Mouse (Mus musculus): ENCODE data around the gene Zbp1. TPM values are rescaled to one million over a fixed set of nuclear protein-coding genes. Genes with fewer than 3 reads are reported as not detected.

Gene Zbp1
- polyA plus RNA-seq, 1 experiment from 2014 or later: 0.41 TPM

DNA sequence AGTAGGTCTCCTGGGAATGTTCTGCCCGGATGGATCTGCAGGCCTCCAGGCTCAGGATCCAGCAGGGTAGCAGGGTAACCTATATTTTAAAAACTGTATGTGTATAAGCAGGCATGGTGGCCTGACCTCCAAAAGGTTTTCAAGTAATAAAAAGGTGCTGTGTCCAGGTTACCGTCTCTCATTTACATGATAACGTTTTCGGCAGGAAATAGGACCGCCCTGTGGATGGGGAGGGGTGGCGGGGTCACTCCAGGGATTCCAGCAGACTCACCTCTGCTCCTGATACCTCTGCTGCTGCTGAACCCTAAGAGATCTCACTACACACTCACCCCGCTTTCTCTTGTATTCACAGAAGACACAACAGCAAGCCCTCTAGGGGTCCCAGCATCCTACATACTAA lies 7.2 kb upstream of the Zbp1 start:
- DNase-seq: no peak
- no peaks in the 10 kb centered on the region; the same call in 1 of the 2 replicates for H3K4me1 ChIP-seq (ENCODE audit: insufficient read depth)
- H3K36me3 ChIP-seq (ENCODE audit: insufficient read depth): peaks cover 39% of the 10 kb centered on the region
- no peak overlapping the region for H3K4me3 ChIP-seq (ENCODE audit: low read depth, low read length)
- 80% methylated on average over 7 of the region's 7 CpGs for WGBS
- H3K27ac ChIP-seq (ENCODE audit: low read depth): no peak overlapping the region
- H3K9ac ChIP-seq: no peak overlapping the region
- no peak overlapping the region for H3K4me2 ChIP-seq
- no peaks in the 10 kb centered on the region for H3K9me3 ChIP-seq (ENCODE audit: low read depth, low read length)
- TF ChIP-seq CTCF (IDR thresholded peaks at IDR 0.05; ENCODE audit: low read depth): no peak
- ATAC-seq (ENCODE audit: insufficient read depth): no peak
- H3K27me3 ChIP-seq (ENCODE audit: insufficient read depth, low read length): no peaks in the 10 kb centered on the region

DNA sequence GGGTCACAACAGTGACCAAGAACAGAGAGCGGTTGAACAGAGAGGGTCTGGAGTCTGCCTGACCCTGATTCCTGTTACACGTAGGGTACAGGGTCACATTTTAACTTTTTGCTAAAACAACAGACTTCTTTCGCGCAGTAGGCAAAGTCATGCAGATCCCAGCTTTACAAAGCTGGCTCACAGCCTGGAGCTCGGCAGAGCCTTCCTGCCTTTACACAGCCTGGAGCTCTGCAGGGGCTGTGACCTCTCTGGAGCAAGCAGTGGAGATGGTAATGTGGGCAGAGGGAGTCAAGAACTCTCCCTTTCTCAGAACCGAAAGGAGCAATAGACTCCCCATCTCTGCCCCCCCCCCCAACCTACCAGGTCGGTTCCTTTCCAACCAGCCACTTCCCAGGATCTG lies 6.1 kb upstream of the Zbp1 start:
- DNase-seq (peak; percentile 64), ATAC-seq (ENCODE audit: insufficient read depth) (no peak)
- no peak overlapping the region for H3K9ac ChIP-seq
- TF ChIP-seq CTCF (IDR thresholded peaks at IDR 0.05; ENCODE audit: low read depth): no peak
- H3K4me3 ChIP-seq (ENCODE audit: low read depth, low read length): no peak overlapping the region
- WGBS: 52% methylated on average over 7 of the region's 7 CpGs
- H3K27me3 ChIP-seq (ENCODE audit: insufficient read depth, low read length): no peaks in the 10 kb centered on the region
- no peaks in the 10 kb centered on the region for H3K9me3 ChIP-seq (ENCODE audit: low read depth, low read length)
- no peak overlapping the region for H3K4me2 ChIP-seq
- H3K4me1 ChIP-seq (ENCODE audit: insufficient read depth): no peaks in the 10 kb centered on the region; the same call in 1 of the 2 replicates
- peak overlapping the region; percentile 31; the same call in 1 of the 2 replicates for H3K27ac ChIP-seq (ENCODE audit: low read depth)
- H3K36me3 ChIP-seq (ENCODE audit: insufficient read depth): peaks cover 38% of the 10 kb centered on the region

DNA sequence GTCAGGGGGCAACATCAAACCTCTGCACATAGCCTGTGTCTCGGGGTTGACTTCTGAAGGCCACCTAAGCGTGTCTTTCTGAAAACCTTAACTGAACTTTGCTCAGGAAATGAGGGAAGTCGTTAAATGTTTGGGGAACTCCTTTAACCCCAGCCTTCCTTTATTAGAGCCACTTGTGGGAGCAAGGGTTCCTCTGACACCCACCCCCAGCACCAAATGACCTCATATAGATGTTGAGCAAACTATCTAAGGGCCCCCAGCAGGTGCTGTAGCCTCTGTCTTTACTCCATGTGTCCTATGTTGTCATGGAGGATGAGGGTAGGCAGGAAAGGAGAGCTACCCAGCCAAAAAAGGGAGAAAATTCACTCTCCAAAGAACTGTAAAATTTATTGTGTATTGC lies 5.4 kb upstream of the Zbp1 start:
- Histone ChIP-seq H3K4me3 (ENCODE audit: low read depth, low read length) (no peak overlapping the region), H3K9ac (no peak overlapping the region), H3K9me3 (ENCODE audit: low read depth, low read length) (no peaks in the 10 kb centered on the region), H3K4me1 (ENCODE audit: insufficient read depth) (no peaks in the 10 kb centered on the region; the same call in 1 of the 2 replicates), H3K4me2 (no peak overlapping the region), H3K27ac (ENCODE audit: low read depth) (peak overlapping the region; percentile 31; the same call in 1 of the 2 replicates), H3K36me3 (ENCODE audit: insufficient read depth) (peaks cover 34% of the 10 kb centered on the region), H3K27me3 (ENCODE audit: insufficient read depth, low read length) (no peaks in the 10 kb centered on the region)
- 52% methylated on average over 3 of the region's 3 CpGs for WGBS
- TF ChIP-seq CTCF (IDR thresholded peaks at IDR 0.05; ENCODE audit: low read depth): no peak
- ATAC-seq (ENCODE audit: insufficient read depth): no peak
- DNase-seq: no peak

DNA sequence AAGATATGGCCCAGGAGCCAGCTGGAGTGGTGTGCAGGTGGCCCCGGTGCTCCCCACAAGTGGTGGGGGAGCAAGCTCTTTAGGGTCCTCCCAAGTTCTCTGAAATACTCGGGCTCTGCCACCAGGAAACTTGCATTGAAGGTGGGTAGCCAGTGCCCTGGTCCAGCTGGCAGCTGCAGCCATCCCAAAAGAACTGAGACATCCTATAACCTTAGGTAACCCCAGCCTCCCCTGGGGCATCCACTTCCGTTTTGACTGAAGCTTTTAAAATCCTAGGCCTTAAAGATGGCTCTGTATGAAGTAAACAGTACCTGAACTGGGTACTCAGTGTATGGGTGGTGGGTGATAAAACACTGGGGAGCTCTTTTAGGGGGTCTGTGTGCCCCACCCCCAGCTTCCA lies 4.8 kb upstream of the Zbp1 start:
- DNase-seq: no peak

DNA sequence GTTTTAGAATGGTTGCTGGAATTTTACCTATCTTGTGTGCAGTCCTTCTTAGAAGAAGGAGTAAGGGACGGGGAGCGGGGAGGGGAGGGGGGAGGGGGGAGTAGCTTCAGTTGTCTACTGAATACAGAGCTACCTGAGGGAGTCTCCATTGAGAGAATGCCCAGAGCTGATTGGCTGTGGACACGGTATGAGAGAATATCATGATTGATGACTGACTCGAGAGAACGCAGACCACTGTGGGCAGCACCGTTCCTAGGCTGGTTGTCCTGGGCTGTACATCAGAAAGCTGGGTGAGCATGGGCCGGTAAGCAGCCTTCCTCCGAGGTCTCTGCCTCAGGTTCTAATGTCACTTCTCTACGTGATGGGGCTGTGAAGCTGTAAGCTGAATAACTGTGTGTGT lies 2.0 kb upstream of the Zbp1 start:
- no peak for TF ChIP-seq CTCF (IDR thresholded peaks at IDR 0.05; ENCODE audit: low read depth)
- H3K4me2 ChIP-seq: no peak overlapping the region

More for the DNA sequence above, 4.8 kb upstream of the Zbp1 start:
- H3K27me3 ChIP-seq (ENCODE audit: insufficient read depth, low read length): no peaks in the 10 kb centered on the region
- H3K4me1 ChIP-seq (ENCODE audit: insufficient read depth): no peaks in the 10 kb centered on the region; the same call in 1 of the 2 replicates
- no peaks in the 10 kb centered on the region for H3K9me3 ChIP-seq (ENCODE audit: low read depth, low read length)
- H3K4me2 ChIP-seq: no peak overlapping the region
- no peak for ATAC-seq (ENCODE audit: insufficient read depth)
- TF ChIP-seq CTCF (IDR thresholded peaks at IDR 0.05; ENCODE audit: low read depth): no peak
- H3K36me3 ChIP-seq (ENCODE audit: insufficient read depth): peaks cover 28% of the 10 kb centered on the region
- H3K9ac ChIP-seq: no peak overlapping the region
- no peak overlapping the region for H3K27ac ChIP-seq (ENCODE audit: low read depth)
- H3K4me3 ChIP-seq (ENCODE audit: low read depth, low read length): no peak overlapping the region
- 64% methylated on average over 3 of the region's 3 CpGs for WGBS

DNA sequence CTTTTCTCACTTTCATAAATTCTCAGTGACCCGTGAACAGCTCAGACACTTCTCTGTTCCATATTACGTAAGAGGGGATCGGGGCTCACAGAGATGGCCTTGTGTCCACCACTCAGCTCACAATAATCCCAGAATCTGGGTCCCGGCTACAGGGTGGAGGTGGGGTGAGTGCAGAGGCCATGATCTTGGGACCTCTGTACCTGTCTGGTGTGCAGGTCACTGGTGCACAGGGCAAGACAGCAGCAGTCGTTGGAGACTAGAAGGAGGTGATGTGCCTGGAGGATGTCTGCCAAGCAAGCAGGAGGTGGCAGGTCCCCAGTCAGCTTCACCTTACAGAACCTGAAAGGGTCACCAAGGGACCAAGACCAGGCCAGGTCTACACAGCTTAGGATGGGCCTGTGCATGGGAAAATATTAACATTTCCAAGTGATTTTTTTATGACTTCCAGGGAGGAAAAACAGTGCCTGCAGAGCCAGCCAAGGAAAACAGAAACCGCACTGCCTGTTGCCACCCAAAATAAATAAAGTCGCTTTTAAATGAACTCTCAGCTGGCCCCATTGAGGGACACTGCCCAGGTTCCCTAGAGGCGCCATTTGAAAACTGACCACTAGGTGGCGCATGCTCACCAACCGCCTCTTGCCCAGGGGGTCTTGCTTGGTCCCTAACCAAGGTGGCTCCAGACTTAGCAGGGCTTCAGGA lies 682 bp upstream of the Zbp1 start:
- H3K27me3 ChIP-seq (ENCODE audit: insufficient read depth, low read length): no peaks in the 10 kb centered on the region
- ATAC-seq (ENCODE audit: insufficient read depth) (peak; percentile 65; the same call in 1 of the 2 replicates), DNase-seq (peak; percentile 83)
- H3K9me3 ChIP-seq (ENCODE audit: low read depth, low read length): no peaks in the 10 kb centered on the region
- H3K4me1 ChIP-seq (ENCODE audit: insufficient read depth): no peaks in the 10 kb centered on the region
- no peak overlapping the region for H3K9ac ChIP-seq
- no peaks in the 10 kb centered on the region for H3K36me3 ChIP-seq (ENCODE audit: insufficient read depth)
- H3K4me2 ChIP-seq: no peak overlapping the region
- H3K4me3 ChIP-seq (ENCODE audit: low read depth, low read length): no peak overlapping the region
- WGBS: 41% methylated on average over 10 of the region's 10 CpGs
- TF ChIP-seq CTCF (IDR thresholded peaks at IDR 0.05; ENCODE audit: low read depth): peak; percentile 93
- H3K27ac ChIP-seq (ENCODE audit: low read depth): no peak overlapping the region

More for the DNA sequence above, 2.0 kb upstream of the Zbp1 start:
- no peak for ATAC-seq (ENCODE audit: insufficient read depth)
- Histone ChIP-seq H3K4me3 (ENCODE audit: low read depth, low read length) (no peak overlapping the region), H3K9ac (no peak overlapping the region), H3K9me3 (ENCODE audit: low read depth, low read length) (no peaks in the 10 kb centered on the region), H3K4me1 (ENCODE audit: insufficient read depth) (no peaks in the 10 kb centered on the region), H3K27ac (ENCODE audit: low read depth) (no peak overlapping the region), H3K27me3 (ENCODE audit: insufficient read depth, low read length) (no peaks in the 10 kb centered on the region), H3K36me3 (ENCODE audit: insufficient read depth) (peaks cover 5% of the 10 kb centered on the region; the same call in 1 of the 2 replicates)
- WGBS: 90% methylated on average over 9 of the region's 9 CpGs
- DNase-seq: no peak

DNA sequence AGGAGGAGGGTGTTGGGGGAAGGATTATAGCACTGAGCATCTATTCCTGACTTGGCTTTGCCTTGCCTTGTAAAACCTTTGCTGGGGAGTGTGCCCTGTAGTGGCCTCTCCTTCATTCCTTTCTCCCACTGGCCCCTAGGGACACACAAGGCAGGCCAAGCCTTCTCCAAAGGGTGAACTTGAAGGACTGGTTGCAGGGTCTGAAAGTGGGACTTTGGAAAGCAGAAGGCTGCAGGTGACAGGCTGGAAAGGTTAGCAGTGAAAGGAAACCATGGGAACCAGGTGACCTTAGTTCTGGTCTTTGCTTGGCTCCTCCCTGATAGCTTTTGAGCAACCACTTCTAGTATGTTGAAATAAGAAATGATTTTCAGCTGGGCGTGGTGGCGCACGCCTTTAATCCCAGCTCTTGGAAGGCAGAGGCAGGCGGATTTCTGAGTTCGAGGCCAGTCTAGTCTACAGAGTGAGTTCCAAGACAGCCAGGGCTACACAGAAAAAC lies 912 bp downstream of the Zbp1 start:
- Histone ChIP-seq H3K27me3 (ENCODE audit: insufficient read depth, low read length) (no peaks in the 10 kb centered on the region), H3K36me3 (ENCODE audit: insufficient read depth) (no peaks in the 10 kb centered on the region), H3K4me2 (no peak overlapping the region), H3K27ac (ENCODE audit: low read depth) (no peak overlapping the region), H3K4me1 (ENCODE audit: insufficient read depth) (no peaks in the 10 kb centered on the region), H3K9ac (no peak overlapping the region), H3K9me3 (ENCODE audit: low read depth, low read length) (no peaks in the 10 kb centered on the region), H3K4me3 (ENCODE audit: low read depth, low read length) (no peak overlapping the region)
- ATAC-seq (ENCODE audit: insufficient read depth) (no peak), DNase-seq (no peak)
- WGBS: 91% methylated on average over 5 of the region's 5 CpGs
- no peak for TF ChIP-seq CTCF (IDR thresholded peaks at IDR 0.05; ENCODE audit: low read depth)

Data from lung, embryonic 14.5 days (tissue).